Mouse (Mus musculus) midbrain, embryonic 11.5 days (tissue): ENCODE measurements around the gene Plcb1. TPM values are rescaled to one million over a fixed set of nuclear protein-coding genes. Genes with fewer than 3 reads are reported as not detected.

Source experiments
- ATAC-seq: fragments of 200-750 bp; cut with Nextera tagmentation; 2 replicates; pipeline ENCODE4 v1.8.0; 2017; ENCODE audit warnings: moderate TSS enrichment, moderate library complexity; ENCODE audit not compliant: low FRiP score
- DNase-seq: peaks from one replicate; pipeline ENCODE4 v3.0.0; 2015; ENCODE audit warnings: low spot score; ENCODE audit errors: missing footprints
- H3K27ac ChIP-seq: fragments of 300-500 bp; sonication (generic); 2 replicates; pipeline ENCODE4 v1.5.1; 2014; ENCODE audit warnings: low read depth, low read length
- H3K27me3 ChIP-seq: fragments of 300-500 bp; sonication (generic); 2 replicates; pipeline ENCODE4 v1.6.1; 2014; ENCODE audit warnings: mild to moderate bottlenecking, low read length, moderate library complexity, mixed read lengths; ENCODE audit not compliant: control insufficient read depth, insufficient read depth
- H3K36me3 ChIP-seq: fragments of 300-500 bp; sonication (generic); 2 replicates; pipeline ENCODE4 v1.6.1; 2014; ENCODE audit warnings: mild to moderate bottlenecking, low read length, moderate library complexity, mixed read lengths; ENCODE audit not compliant: control insufficient read depth, insufficient read depth
- H3K4me1 ChIP-seq: fragments of 300-500 bp; sonication (generic); 2 replicates; pipeline ENCODE4 v1.6.1; 2014; ENCODE audit warnings: low read length; ENCODE audit not compliant: control insufficient read depth, insufficient read depth
- H3K4me2 ChIP-seq: fragments of 300-500 bp; sonication (generic); 2 replicates; pipeline ENCODE4 v1.6.1; 2014; ENCODE audit warnings: mild to moderate bottlenecking, moderate library complexity
- H3K4me3 ChIP-seq: fragments of 300-500 bp; sonication (generic); 2 replicates; pipeline ENCODE4 v1.5.1; 2014; ENCODE audit warnings: low read depth, low read length
- H3K9ac ChIP-seq: fragments of 300-500 bp; sonication (generic); 2 replicates; pipeline ENCODE4 v1.6.1; 2014; ENCODE audit warnings: low read length
- H3K9me3 ChIP-seq: fragments of 300-500 bp; sonication (generic); 2 replicates; pipeline ENCODE4 v1.6.1; 2016; ENCODE audit warnings: low read length; ENCODE audit not compliant: control insufficient read depth
- WGBS: fragments of 180-500 bp; shearing (Covaris S2); extraction: QIAGEN DNeasy Blood & Tissue Kit; methylation state at CpG from one replicate; pipeline ENCODE4 v1.1.7; 2014; 5-methylcytosine and 5-hydroxymethylcytosine counted together
- polyA plus RNA-seq: library from polyadenylated mRNA; unstranded; fragments of >200 nt; fragmentation: Nextera tagmentation; extraction: Ambion mirVana; gene quantifications from 2 replicates; pipeline ENCODE4 v1.2.1, GENCODE M21; 2014

Gene Plcb1
- polyA plus RNA-seq, 1 experiment from 2014 or later = 6.1 TPM

DNA sequence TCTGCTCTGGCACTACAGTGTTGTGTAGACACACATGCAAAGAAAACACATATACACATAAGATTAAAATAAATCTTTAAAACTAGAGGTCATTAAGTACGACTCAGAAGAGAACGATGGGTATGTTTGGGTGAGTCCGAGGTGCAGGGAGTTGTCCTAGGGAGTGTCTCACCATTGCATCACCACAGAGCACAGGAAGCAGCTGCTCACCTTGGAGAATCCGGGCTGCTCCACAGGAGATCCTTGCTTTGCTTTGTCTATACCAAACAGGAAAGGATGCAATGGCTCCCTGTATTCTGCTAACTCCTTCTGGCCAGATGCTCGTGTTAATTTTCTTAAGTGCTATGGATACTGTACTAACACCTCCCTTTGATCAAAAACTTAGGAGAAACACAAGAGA is 287.1 kb downstream of the Plcb1 start:
- H3K4me1 ChIP-seq = no peaks in the 10 kb centered on the region
- H3K4me3 ChIP-seq = no peak overlapping the region
- no peak for DNase-seq
- ATAC-seq = no peak
- H3K27ac ChIP-seq = no peak overlapping the region
- H3K27me3 ChIP-seq = no peaks in the 10 kb centered on the region
- H3K9ac ChIP-seq = no peak overlapping the region
- H3K36me3 ChIP-seq = no peaks in the 10 kb centered on the region
- no peaks in the 10 kb centered on the region for H3K9me3 ChIP-seq
- WGBS = 78% methylated on average over 5 of the region's 5 CpGs
- no peak overlapping the region for H3K4me2 ChIP-seq

DNA sequence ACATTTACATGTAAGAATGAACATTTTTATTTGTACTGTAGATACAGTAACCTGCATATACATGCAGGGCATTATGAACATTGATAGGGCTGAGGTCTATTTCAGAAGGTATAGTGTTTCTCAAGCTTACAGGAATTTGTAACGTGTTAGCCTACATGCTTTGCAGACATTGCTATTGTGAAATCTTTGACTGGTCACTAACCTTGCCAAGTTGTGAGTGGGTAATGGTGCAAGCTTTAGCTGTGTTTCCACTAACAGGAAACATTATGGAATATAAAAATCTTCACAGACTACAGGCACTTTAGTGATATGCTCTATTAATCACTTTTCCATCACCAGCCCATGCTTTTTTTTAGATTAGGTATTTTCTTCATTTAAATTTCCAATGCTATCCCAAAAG is 289.5 kb downstream of the Plcb1 start:
- Histone ChIP-seq H3K9ac (no peak overlapping the region), H3K4me2 (no peak overlapping the region), H3K36me3 (no peaks in the 10 kb centered on the region), H3K9me3 (no peaks in the 10 kb centered on the region), H3K27ac (no peak overlapping the region), H3K4me1 (no peaks in the 10 kb centered on the region), H3K4me3 (no peak overlapping the region), H3K27me3 (no peaks in the 10 kb centered on the region)
- ATAC-seq (no peak), DNase-seq (no peak)
- 88% methylated on average over 1 of the region's 1 CpGs for WGBS

DNA sequence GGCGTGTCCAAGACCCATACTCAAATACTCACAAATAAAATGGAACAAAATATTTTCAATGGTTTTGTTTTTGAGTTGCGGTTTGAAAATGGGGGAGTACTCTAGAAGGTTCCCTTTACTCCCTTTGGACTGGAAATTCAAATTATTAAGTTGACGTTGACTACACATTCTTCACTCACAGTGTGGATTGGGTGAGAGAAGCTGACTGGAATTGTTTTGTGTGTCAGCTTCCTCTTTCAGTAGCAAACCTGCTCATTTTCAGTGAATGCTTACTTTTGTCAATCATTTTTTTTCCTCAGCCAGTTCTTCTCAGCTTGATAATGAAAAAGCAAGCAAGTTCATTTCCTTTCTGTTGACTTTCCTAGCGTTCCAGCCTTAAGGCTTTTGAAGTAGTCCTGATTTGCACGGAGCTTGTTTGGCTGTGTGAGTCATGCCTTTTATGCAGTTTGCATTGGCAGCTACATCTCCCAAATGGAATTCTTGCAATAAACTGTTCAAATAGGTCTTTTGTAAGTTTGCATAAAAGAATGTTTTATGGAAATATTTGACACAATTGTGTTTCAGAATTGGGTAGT is 306.8 kb downstream of the Plcb1 start:
- Histone ChIP-seq H3K9me3 (no peaks in the 10 kb centered on the region), H3K4me3 (no peak overlapping the region), H3K27ac (no peak overlapping the region), H3K4me2 (no peak overlapping the region), H3K9ac (no peak overlapping the region), H3K27me3 (no peaks in the 10 kb centered on the region), H3K36me3 (no peaks in the 10 kb centered on the region), H3K4me1 (no peaks in the 10 kb centered on the region)
- 76% methylated on average over 5 of the region's 5 CpGs for whole genome bisulfite sequencing
- peak; percentile 73 for DNase-seq
- ATAC-seq = no peak

DNA sequence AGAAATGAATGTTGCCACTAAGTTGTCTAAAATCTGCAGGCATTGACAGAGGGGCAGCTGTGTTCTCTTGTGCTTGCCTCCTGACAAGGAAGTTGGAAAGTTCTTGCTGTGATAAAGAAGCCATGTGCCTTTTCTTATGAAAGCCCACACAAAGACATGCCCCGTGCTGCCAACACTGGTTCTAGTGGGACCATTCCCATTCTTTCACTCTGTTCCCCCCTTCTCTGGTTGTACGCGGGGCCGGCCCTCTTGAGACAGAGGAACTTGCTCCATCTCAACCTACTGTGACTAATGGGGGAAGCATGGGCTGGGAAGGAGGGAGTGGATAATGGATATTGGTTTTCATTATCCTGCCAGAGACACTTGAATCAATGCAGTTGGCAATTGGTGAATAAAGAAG is 315.4 kb downstream of the Plcb1 start:
- DNase-seq = peak; percentile 82
- Histone ChIP-seq H3K4me3 (no peak overlapping the region), H3K36me3 (no peaks in the 10 kb centered on the region), H3K9me3 (no peaks in the 10 kb centered on the region), H3K27me3 (no peaks in the 10 kb centered on the region), H3K27ac (no peak overlapping the region), H3K9ac (no peak overlapping the region), H3K4me2 (no peak overlapping the region), H3K4me1 (no peaks in the 10 kb centered on the region)
- ATAC-seq = peak; percentile 80
- WGBS = 69% methylated on average over 4 of the region's 4 CpGs

DNA sequence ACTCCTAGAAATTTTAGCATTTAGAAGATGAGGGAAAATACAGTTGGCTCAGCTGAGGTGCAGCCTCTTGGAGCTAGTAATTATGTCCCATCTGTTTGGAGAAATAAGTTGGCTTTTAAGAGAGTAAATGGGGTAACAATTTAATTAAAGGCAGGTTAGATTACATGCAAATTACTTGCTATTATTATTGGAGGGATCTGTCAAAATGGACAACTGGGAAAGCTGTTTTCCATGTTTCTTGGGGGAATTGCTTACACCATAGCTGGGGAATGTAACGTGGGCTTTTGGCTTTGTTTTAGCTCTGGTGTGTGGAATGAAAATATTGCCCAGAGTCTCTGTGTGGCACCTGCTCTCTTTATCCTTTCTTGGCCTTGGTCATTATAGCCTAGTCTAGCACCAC is 316.1 kb downstream of the Plcb1 start:
- no peak overlapping the region for H3K9ac ChIP-seq
- H3K4me2 ChIP-seq = no peak overlapping the region
- H3K4me1 ChIP-seq = no peaks in the 10 kb centered on the region
- no peaks in the 10 kb centered on the region for H3K27me3 ChIP-seq
- H3K9me3 ChIP-seq = no peaks in the 10 kb centered on the region
- no peak overlapping the region for H3K27ac ChIP-seq
- WGBS = 64% methylated on average over 1 of the region's 1 CpGs
- DNase-seq (peak; percentile 69), ATAC-seq (no peak)
- no peaks in the 10 kb centered on the region for H3K36me3 ChIP-seq
- H3K4me3 ChIP-seq = no peak overlapping the region

DNA sequence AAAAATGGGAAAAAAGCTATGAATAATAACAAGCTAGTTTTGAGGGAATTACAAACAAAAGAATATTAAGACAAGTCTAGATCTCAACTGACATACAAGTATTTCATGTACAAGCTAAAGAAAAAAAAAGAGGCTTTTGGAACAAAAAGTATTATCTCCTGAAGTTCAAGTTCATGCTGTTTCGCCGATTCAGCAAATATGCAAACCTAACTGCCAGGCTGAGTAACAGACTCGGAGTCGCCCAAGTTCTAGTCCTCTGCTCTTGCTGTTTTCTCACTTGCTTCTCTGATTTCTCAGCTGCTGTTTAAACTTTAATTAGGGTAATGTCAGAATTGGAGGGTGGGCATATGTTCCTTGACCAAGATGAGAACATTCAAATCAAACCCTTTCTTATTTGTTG is 320.8 kb downstream of the Plcb1 start:
- Histone ChIP-seq H3K4me2 (no peak overlapping the region), H3K9ac (no peak overlapping the region)
- no peak for ATAC-seq

DNA sequence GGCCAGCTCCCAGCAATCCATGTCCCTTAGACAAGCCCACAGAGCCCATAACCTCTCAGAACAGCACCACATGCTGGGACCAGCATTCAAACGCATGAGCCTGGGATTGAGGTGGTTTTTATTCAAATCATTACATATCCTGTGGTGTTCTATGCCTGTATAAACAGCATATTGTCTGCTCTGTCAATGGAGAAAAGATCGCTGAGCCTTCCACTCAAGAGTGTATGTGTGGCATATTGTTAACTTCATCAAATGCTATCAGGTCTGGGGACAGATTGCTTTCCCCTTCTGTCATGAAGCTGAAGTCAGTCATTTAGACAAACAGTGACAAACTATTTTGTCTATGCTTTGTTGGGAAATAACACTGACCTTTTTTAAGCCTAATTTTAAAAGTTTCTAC is 322.7 kb downstream of the Plcb1 start:
- H3K9me3 ChIP-seq = no peaks in the 10 kb centered on the region
- no peak overlapping the region for H3K4me2 ChIP-seq
- no peak overlapping the region for H3K9ac ChIP-seq
- 43% methylated on average over 2 of the region's 2 CpGs for WGBS
- DNase-seq (no peak), ATAC-seq (no peak)
- H3K4me3 ChIP-seq = no peak overlapping the region
- H3K4me1 ChIP-seq = no peaks in the 10 kb centered on the region
- no peaks in the 10 kb centered on the region for H3K27me3 ChIP-seq
- H3K36me3 ChIP-seq = no peaks in the 10 kb centered on the region
- no peak overlapping the region for H3K27ac ChIP-seq

More for the DNA sequence above, 320.8 kb downstream of the Plcb1 start:
- H3K4me3 ChIP-seq = no peak overlapping the region
- no peaks in the 10 kb centered on the region for H3K36me3 ChIP-seq
- H3K9me3 ChIP-seq = no peaks in the 10 kb centered on the region
- 96% methylated on average over 4 of the region's 4 CpGs for WGBS
- no peaks in the 10 kb centered on the region for H3K4me1 ChIP-seq
- H3K27ac ChIP-seq = no peak overlapping the region
- H3K27me3 ChIP-seq = no peaks in the 10 kb centered on the region
- DNase-seq = no peak

DNA sequence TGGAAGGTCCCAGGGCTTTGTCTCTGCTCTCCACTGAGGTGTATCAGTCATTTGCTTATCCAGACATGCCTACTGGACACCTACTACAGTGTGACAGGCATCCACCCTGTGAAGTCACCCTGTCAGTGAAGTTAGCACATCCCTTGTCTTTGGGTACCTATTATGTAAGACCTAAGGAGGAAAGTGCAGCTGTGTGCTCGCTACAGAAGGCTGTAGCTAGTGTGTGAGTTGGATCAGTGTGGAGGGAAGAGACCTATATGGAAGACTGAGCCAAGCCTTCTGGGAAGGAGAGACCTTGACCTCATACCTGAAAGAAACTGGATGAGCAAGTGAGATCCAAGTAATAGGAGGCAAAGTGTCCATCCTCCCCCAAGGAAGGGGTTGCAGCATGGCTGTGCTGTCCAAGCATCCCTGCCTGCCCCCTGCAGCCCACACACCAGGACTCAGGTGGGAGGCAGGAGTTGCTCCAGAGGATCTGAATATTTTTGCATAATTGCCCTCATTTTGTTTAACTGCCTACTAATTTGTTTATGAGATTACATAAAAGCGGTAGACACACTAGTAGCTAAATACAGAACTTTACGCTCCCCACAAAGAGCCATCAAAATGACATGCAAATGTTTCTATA is 328.7 kb downstream of the Plcb1 start:
- ATAC-seq (no peak), DNase-seq (no peak)
- H3K4me3 ChIP-seq = no peak overlapping the region
- no peaks in the 10 kb centered on the region for H3K9me3 ChIP-seq
- H3K4me2 ChIP-seq = no peak overlapping the region
- no peaks in the 10 kb centered on the region for H3K36me3 ChIP-seq
- no peak overlapping the region for H3K9ac ChIP-seq
- 90% methylated on average over 3 of the region's 3 CpGs for WGBS
- H3K4me1 ChIP-seq = no peaks in the 10 kb centered on the region
- no peak overlapping the region for H3K27ac ChIP-seq
- H3K27me3 ChIP-seq = no peaks in the 10 kb centered on the region

DNA sequence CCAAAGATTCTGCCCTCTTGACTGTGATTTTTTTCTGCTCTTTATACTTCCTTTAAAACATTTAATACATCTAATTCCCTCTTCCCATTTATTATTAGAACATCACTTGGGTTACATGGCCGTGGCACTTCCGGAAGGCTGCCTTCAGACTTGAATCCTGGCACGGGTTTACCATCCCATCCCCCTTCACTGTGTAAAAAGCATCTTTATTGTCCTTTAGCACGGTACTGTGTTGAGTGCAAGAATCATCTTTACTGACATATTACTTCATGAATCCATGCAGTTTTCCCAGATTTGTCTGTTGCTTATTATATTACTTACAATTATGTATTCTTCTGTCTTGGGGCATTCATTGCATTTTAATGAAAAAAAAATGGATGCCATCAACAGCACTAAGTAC is 337.2 kb downstream of the Plcb1 start:
- no peak overlapping the region for H3K4me3 ChIP-seq
- H3K4me2 ChIP-seq = no peak overlapping the region
- H3K27ac ChIP-seq = no peak overlapping the region
- ATAC-seq (no peak), DNase-seq (no peak)
- WGBS = 92% methylated on average over 4 of the region's 4 CpGs
- H3K36me3 ChIP-seq = no peaks in the 10 kb centered on the region
- no peaks in the 10 kb centered on the region for H3K9me3 ChIP-seq
- H3K27me3 ChIP-seq = no peaks in the 10 kb centered on the region
- H3K4me1 ChIP-seq = no peaks in the 10 kb centered on the region
- H3K9ac ChIP-seq = no peak overlapping the region
